Mouse (Mus musculus) thymus, adult 2 months (tissue): ENCODE measurements around the gene Slco3a1.

Experiments
- CTCF ChIP-seq: fragments of 200-500 bp; IDR thresholded peaks from 2 replicates; pipeline ENCODE4 v1.5.1; 2012; ENCODE audit warnings: mild to moderate bottlenecking, control low read depth, low read length, moderate library complexity, borderline replicate concordance; ENCODE audit not compliant: control insufficient read depth, poor library complexity, insufficient read depth; ENCODE audit errors: extremely low read depth
- POLR2A ChIP-seq: fragments of 200-500 bp; IDR thresholded peaks from 2 replicates; pipeline ENCODE4 v1.6.1; 2012; ENCODE audit warnings: mild to moderate bottlenecking, low read length, control low read depth, moderate library complexity; ENCODE audit not compliant: control insufficient read depth, poor library complexity, insufficient read depth; ENCODE audit errors: extremely low read depth

- TF ChIP-seq POLR2A (no peak), CTCF (no peak)
Observed at GRCm38 (mm10) chr7:74373056-74373455, 181.5 kb downstream of the Slco3a1 start.
